Mouse (Mus musculus) thymus, postnatal 25 days (tissue): ENCODE measurements around the gene Vamp2.

ENCODE experiments used
- DNase-seq: peaks from one replicate; pipeline ENCODE4 v3.0.0; 2022

The Vamp2 gene

GRCm38 (mm10) chr11:69117737-69118695 lies 29.7 kb downstream of the Vamp2 start:
- DNase-seq = peak; percentile 80

GRCm38 (mm10) chr11:69118765-69119164 lies 30.5 kb downstream of the Vamp2 start:
- peak; percentile 91 for DNase-seq

GRCm38 (mm10) chr11:69119446-69120155 lies 31.3 kb downstream of the Vamp2 start:
- DNase-seq = no peak

GRCm38 (mm10) chr11:69120221-69121000 lies 32.1 kb downstream of the Vamp2 start, which contains the start of gene Hes7:
Hes7 (plus strand) TSS chr11:69120404.
- no peak for DNase-seq

- no peak for DNase-seq
Measured at GRCm38 (mm10) chr11:69121001-69121740, 32.9 kb downstream of the Vamp2 start.

- no peak for DNase-seq
Measured at GRCm38 (mm10) chr11:69121741-69122335, 33.5 kb downstream of the Vamp2 start.

- DNase-seq = peak; percentile 84
Measured at GRCm38 (mm10) chr11:69122336-69122951, 34.2 kb downstream of the Vamp2 start, which contains the start of gene 9130213A22Rik. 9130213A22Rik (minus strand) TSS chr11:69122589.

GRCm38 (mm10) chr11:69123056-69123692 lies 34.9 kb downstream of the Vamp2 start:
- peak; percentile 88 for DNase-seq

- peak; percentile 85 for DNase-seq
Measured at GRCm38 (mm10) chr11:69123693-69124497, 35.6 kb downstream of the Vamp2 start.

GRCm38 (mm10) chr11:69124498-69124847 lies 36.2 kb downstream of the Vamp2 start:
- peak; percentile 71 for DNase-seq

- DNase-seq = peak; percentile 83
Measured at GRCm38 (mm10) chr11:69125041-69125851, 37.0 kb downstream of the Vamp2 start.

- DNase-seq = no peak
Measured at GRCm38 (mm10) chr11:69125852-69125918, 37.4 kb downstream of the Vamp2 start, which contains the start of gene Aloxe3. Aloxe3 (plus strand) TSS chr11:69125896.

GRCm38 (mm10) chr11:69125919-69126705 lies 37.8 kb downstream of the Vamp2 start:
- peak; percentile 17 for DNase-seq

- no peak for DNase-seq
Measured at GRCm38 (mm10) chr11:69126706-69127095, 38.4 kb downstream of the Vamp2 start.

GRCm38 (mm10) chr11:69128426-69129122 lies 40.3 kb downstream of the Vamp2 start:
- no peak for DNase-seq

GRCm38 (mm10) chr11:69133566-69133922 lies 45.3 kb downstream of the Vamp2 start:
- no peak for DNase-seq

- DNase-seq = peak; percentile 60
Measured at GRCm38 (mm10) chr11:69133923-69134621, 45.8 kb downstream of the Vamp2 start.

- no peak for DNase-seq
Measured at GRCm38 (mm10) chr11:69134622-69134968, 46.3 kb downstream of the Vamp2 start.
